In the genomic region with DNA sequence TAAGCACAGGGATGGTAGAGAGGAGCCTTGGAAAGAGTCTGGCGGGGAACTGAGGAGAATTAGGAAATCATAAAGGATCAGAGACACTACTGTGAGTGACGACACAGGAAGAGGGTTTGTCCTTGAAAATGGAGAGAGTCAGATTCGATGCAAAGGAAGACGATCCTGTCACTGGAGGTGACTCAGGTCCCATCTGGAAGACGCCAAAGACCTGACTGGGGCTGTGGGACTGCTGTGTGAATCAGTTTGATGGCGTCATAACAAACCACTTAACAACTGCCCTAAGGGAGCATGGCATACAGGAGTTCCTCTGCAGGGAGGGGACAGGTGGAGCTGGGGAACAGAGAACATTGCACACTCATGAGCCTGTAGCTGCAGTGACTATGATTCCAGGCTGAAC, we compare ENCODE assay signal across 18 mouse cellular contexts. TPM values are rescaled to one million over a fixed set of nuclear protein-coding genes. Genes with fewer than 3 reads are reported as not detected.
DNase-seq lines count a peak whose midpoint lies in the region; ATAC-seq lines count a peak whose summit lies in the region.
"Had no signal": no experiment of that assay in that cellular context is flagged by ENCODE, and none has a peak within 500 bp of the region (broad histone marks: within the 10 kb centered on the region; RNA-seq: fewer than 3 reads in every experiment).

No protein-coding gene starts in this region.

- 56% methylated on average over 6 of the region's 6 CpGs for WGBS in lung, embryonic 15.5 days
- WGBS in embryonic facial prominence, embryonic 13.5 days: 50% methylated on average over 6 of the region's 6 CpGs
- WGBS in stomach, embryonic 16.5 days: 60% methylated on average over 6 of the region's 6 CpGs
- 43% methylated on average over 6 of the region's 6 CpGs for WGBS in liver, embryonic 12.5 days (ENCODE audit: insufficient replicate concordance)

- no peaks in the 10 kb centered on the region for H3K27me3 ChIP-seq in lung, embryonic 15.5 days
- H3K27me3 ChIP-seq in embryonic facial prominence, embryonic 13.5 days: no peaks in the 10 kb centered on the region
- no peaks in the 10 kb centered on the region for H3K27me3 ChIP-seq in stomach, embryonic 16.5 days (ENCODE audit: control insufficient read depth, insufficient read depth, low read length)
- H3K27me3 ChIP-seq in liver, embryonic 12.5 days (replicated peaks): no peaks in the 10 kb centered on the region
- H3K27me3 ChIP-seq: forebrain, embryonic 12.5 days had no signal

- no peak overlapping the region for H3K9ac ChIP-seq in lung, embryonic 15.5 days
- H3K9ac ChIP-seq in embryonic facial prominence, embryonic 13.5 days: no peak overlapping the region
- peak overlapping the region; percentile 16; the same call in 1 of the 2 replicates for H3K9ac ChIP-seq in stomach, embryonic 16.5 days (ENCODE audit: low read length)
- H3K9ac ChIP-seq in liver, embryonic 12.5 days: no peak overlapping the region
- H3K9ac ChIP-seq: forebrain, embryonic 12.5 days; liver, postnatal 0 days had no signal

- H3K4me3 ChIP-seq in lung, embryonic 15.5 days: no peak overlapping the region
- H3K4me3 ChIP-seq in embryonic facial prominence, embryonic 13.5 days: no peak overlapping the region
- no peak overlapping the region for H3K4me3 ChIP-seq in stomach, embryonic 16.5 days (replicated peaks; ENCODE audit: low read length)
- no peak overlapping the region for H3K4me3 ChIP-seq in liver, embryonic 12.5 days
- H3K4me3 ChIP-seq: forebrain, embryonic 12.5 days; megakaryocyte, embryonic 14.5 days had no signal

- H3K36me3 ChIP-seq in lung, embryonic 15.5 days: peaks cover 4% of the 10 kb centered on the region; the same call in 1 of the 2 replicates
- peaks cover 23% of the 10 kb centered on the region for H3K36me3 ChIP-seq in embryonic facial prominence, embryonic 13.5 days
- no peaks in the 10 kb centered on the region for H3K36me3 ChIP-seq in stomach, embryonic 16.5 days (ENCODE audit: control insufficient read depth, insufficient read depth, low read length)
- H3K36me3 ChIP-seq in liver, embryonic 12.5 days: no peaks in the 10 kb centered on the region

- H3K4me1 ChIP-seq in lung, embryonic 15.5 days: peaks cover 15% of the 10 kb centered on the region
- H3K4me1 ChIP-seq in embryonic facial prominence, embryonic 13.5 days: peaks cover 15% of the 10 kb centered on the region
- peaks cover 12% of the 10 kb centered on the region; the same call in 1 of the 2 replicates for H3K4me1 ChIP-seq in stomach, embryonic 16.5 days (ENCODE audit: control insufficient read depth, insufficient read depth, low read length)
- no peaks in the 10 kb centered on the region for H3K4me1 ChIP-seq in liver, embryonic 12.5 days
- H3K4me1 ChIP-seq: megakaryocyte, embryonic 14.5 days had no signal

- ATAC-seq in lung, embryonic 15.5 days (ENCODE audit: borderline replicate concordance, extremely low read depth, low FRiP score, low TSS enrichment): no peak
- no peak for ATAC-seq in embryonic facial prominence, embryonic 13.5 days (ENCODE audit: insufficient number of reproducible peaks, insufficient read depth, low FRiP score, low TSS enrichment, low read depth)
- ATAC-seq in stomach, embryonic 16.5 days (ENCODE audit: insufficient read depth, low FRiP score): no peak
- no peak for ATAC-seq in liver, embryonic 12.5 days
- ATAC-seq: liver, postnatal 0 days; midbrain, embryonic 16.5 days had no signal

- H3K27ac ChIP-seq in lung, embryonic 15.5 days: peak overlapping the region; percentile 76; the same call in 1 of the 2 replicates
- peak overlapping the region; percentile 55 for H3K27ac ChIP-seq in embryonic facial prominence, embryonic 13.5 days
- peak overlapping the region; percentile 86 for H3K27ac ChIP-seq in stomach, embryonic 16.5 days (ENCODE audit: low read length)
- no peak overlapping the region for H3K27ac ChIP-seq in liver, embryonic 12.5 days

- no peaks in the 10 kb centered on the region for H3K9me3 ChIP-seq in lung, embryonic 15.5 days
- H3K9me3 ChIP-seq in embryonic facial prominence, embryonic 13.5 days: no peaks in the 10 kb centered on the region
- no peaks in the 10 kb centered on the region for H3K9me3 ChIP-seq in stomach, embryonic 16.5 days (replicated peaks; ENCODE audit: control insufficient read depth, low read length)
- H3K9me3 ChIP-seq in liver, embryonic 12.5 days (replicated peaks): no peaks in the 10 kb centered on the region
- H3K9me3 ChIP-seq: forebrain, embryonic 12.5 days; megakaryocyte, embryonic 14.5 days had no signal

- H3K4me2 ChIP-seq in lung, embryonic 15.5 days: no peak overlapping the region
- no peak overlapping the region for H3K4me2 ChIP-seq in embryonic facial prominence, embryonic 13.5 days
- no peak overlapping the region for H3K4me2 ChIP-seq in stomach, embryonic 16.5 days (ENCODE audit: low read depth, low read length)
- H3K4me2 ChIP-seq in liver, embryonic 12.5 days: no peak overlapping the region
- H3K4me2 ChIP-seq: forebrain, embryonic 12.5 days had no signal

- DNase-seq in adrenal gland, adult 2 months: peak; percentile 8
- DNase-seq in adrenal gland, postnatal 14 days: no peak
- no peak for DNase-seq in lung, postnatal 25 days (ENCODE audit: low spot score)
- DNase-seq in heart, adult 9 months (ENCODE audit: low spot score in 2 of 2): no peak
- DNase-seq: adrenal gland, postnatal 10 days; gastrocnemius, postnatal 10 days; kidney, adult 11 months; layer of hippocampus, postnatal 36 days; liver, postnatal 0 days; right cerebral cortex, postnatal 4 days; thymus, postnatal 36 days had no signal

RNA-seq across cellular contexts. Expression of gene Mthfd1l, which starts 30.6 kb away (rescaled TPM):
- 1 to 10 TPM; 2.7 to 5.4 TPM for total RNA-seq in adrenal gland, adult 2 months (2021)
- 1.8 and 2.3 TPM in 2 replicates for polyA plus RNA-seq in adrenal gland, adult 2 months (2012; rRNA removed)
- 7.8 and 11.8 TPM in 2 replicates for total RNA-seq in adrenal gland, postnatal 14 days (2021)
- 15.5 and 16.1 TPM in 2 replicates for polyA plus RNA-seq in lung, embryonic 15.5 days (2015; fragmentation: Nextera tagmentation; extraction: Ambion mirVana)
- 10.4 and 11.0 TPM in 2 replicates for polyA plus RNA-seq in embryonic facial prominence, embryonic 13.5 days (2015; fragmentation: Nextera tagmentation; extraction: Ambion mirVana)
- 14.0 and 14.8 TPM in 2 replicates for polyA plus RNA-seq in stomach, embryonic 16.5 days (2015; fragmentation: Nextera tagmentation; extraction: Ambion mirVana)
- polyA plus RNA-seq in liver, embryonic 12.5 days (2016; fragmentation: Nextera tagmentation; extraction: Ambion mirVana): 36.5 TPM in 2 replicates
